Mouse (Mus musculus): ENCODE measurements around the gene Rfk. TPM values are rescaled to one million over a fixed set of nuclear protein-coding genes. Genes with fewer than 3 reads are reported as not detected.

The Rfk gene
- polyA plus RNA-seq, 1 experiment from 2014 or later = 96.4 TPM

DNA sequence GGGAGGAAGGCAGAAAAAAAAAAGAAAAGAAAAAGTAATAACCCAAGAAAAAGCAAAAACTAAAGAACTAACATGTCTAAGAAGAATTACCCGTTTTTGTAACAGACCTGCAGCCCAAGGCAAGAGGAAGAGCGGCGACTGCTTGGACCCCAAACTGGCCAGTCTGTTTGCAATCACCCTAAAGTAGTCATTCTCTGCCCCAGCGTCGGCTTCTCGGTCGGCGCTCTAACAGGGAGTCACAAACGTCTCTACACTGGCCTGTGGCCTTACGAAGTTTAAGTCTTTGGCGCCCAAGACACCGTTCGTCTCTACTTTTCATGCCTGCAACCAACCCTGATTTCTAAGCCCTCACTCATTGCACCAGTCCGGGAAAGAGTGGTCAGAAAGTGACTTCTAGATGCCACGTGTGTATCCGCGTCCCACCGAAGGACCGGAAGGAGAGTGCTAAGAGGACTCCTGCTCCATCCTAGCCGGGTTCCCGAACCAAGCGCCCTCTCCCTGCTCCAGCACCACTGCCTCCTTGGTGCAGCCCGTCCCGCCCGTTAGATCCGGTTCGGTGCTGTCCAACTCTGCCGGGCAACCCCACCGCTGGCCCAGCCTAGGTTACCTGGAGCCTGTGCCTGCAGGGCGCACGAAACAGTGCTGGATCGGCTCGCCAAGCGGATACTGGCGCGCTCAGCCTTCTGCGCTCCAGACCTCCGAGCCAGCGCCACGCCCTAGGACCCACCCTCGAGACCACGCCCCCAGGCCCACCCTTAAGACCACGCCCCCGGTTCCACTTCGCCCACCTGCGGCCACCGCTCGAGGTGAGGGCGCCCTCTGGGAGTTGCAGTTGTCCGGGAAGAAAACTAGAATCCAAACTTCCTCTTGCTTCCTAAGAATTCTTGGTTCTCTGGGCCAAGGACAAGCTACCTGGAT, 37.6 kb upstream of the Rfk start:
- WGBS = 1% methylated on average over 50 of the region's 50 CpGs
- DNase-seq (ENCODE audit: low spot score) = peak; percentile 78
- Histone ChIP-seq H3K9me3 (ENCODE audit: control insufficient read depth, low read length) (no peaks in the 10 kb centered on the region), H3K27ac (ENCODE audit: low read depth, low read length) (no peak overlapping the region), H3K9ac (ENCODE audit: low read length) (peak overlapping the region; percentile 37), H3K4me1 (replicated peaks; ENCODE audit: control insufficient read depth, insufficient read depth, low read length) (peaks cover 6% of the 10 kb centered on the region; the same call in 1 of the 2 replicates), H3K4me3 (ENCODE audit: low read depth, low read length) (peak overlapping the region; percentile 45), H3K27me3 (ENCODE audit: control insufficient read depth, insufficient read depth, low read length) (peaks cover 5% of the 10 kb centered on the region), H3K36me3 (ENCODE audit: control insufficient read depth, insufficient read depth, low read length) (no peaks in the 10 kb centered on the region), H3K4me2 (ENCODE audit: low read depth, low read length, severe bottlenecking) (peak overlapping the region; percentile 86)
- peak; percentile 91 for ATAC-seq (replicated peaks; ENCODE audit: low FRiP score)

DNA sequence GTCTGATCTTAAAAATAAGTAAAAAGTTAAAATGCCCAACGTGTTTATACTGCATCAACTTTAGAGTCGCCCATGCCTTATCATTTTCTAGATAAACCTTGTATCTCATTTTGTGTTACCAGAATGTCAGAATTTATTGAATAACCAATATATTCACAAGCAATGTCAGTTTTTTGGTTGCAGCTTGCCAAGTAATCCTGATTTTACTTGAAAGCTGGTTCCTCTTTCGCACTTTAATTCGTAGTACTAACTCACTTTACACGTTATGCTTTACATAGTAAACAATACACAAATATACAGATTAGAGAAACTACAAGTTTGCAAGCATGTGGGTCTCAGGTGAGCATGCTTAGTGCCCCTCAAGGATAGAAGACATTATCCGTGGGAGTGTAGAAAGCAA, 36.9 kb upstream of the Rfk start:
- 78% methylated on average over 6 of the region's 6 CpGs for WGBS

DNA sequence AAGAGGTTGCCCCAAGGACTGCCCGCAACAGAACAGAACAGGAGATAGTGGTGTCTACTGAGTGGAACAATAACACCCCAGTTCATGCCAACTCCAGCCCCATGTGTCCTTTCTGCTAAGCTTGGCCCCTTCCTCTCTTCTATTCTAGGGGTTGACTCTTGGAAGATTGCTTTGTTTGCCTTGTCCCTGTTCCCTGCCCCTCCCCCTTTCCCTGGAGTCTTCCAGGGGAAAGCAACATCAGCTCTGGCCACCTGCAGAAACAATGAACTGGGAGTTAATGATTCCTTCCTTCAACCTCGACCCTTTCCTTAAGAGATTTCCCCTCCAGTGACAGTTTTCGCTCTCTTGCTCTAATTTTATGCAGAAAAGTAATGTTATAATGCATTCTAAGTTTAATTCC, 36.5 kb upstream of the Rfk start:
- 52% methylated on average over 3 of the region's 3 CpGs for WGBS

More for the DNA sequence above, 36.9 kb upstream of the Rfk start:
- no peak for DNase-seq (ENCODE audit: low spot score)
- Histone ChIP-seq H3K4me1 (replicated peaks; ENCODE audit: control insufficient read depth, insufficient read depth, low read length) (peaks cover 6% of the 10 kb centered on the region; the same call in 1 of the 2 replicates), H3K9me3 (ENCODE audit: control insufficient read depth, low read length) (no peaks in the 10 kb centered on the region), H3K4me3 (ENCODE audit: low read depth, low read length) (no peak overlapping the region), H3K9ac (ENCODE audit: low read length) (no peak overlapping the region), H3K4me2 (ENCODE audit: low read depth, low read length, severe bottlenecking) (peak overlapping the region; percentile 86; the same call in 1 of the 2 replicates), H3K36me3 (ENCODE audit: control insufficient read depth, insufficient read depth, low read length) (no peaks in the 10 kb centered on the region), H3K27ac (ENCODE audit: low read depth, low read length) (no peak overlapping the region), H3K27me3 (ENCODE audit: control insufficient read depth, insufficient read depth, low read length) (peaks cover 5% of the 10 kb centered on the region)
- ATAC-seq (replicated peaks; ENCODE audit: low FRiP score) = no peak

DNA sequence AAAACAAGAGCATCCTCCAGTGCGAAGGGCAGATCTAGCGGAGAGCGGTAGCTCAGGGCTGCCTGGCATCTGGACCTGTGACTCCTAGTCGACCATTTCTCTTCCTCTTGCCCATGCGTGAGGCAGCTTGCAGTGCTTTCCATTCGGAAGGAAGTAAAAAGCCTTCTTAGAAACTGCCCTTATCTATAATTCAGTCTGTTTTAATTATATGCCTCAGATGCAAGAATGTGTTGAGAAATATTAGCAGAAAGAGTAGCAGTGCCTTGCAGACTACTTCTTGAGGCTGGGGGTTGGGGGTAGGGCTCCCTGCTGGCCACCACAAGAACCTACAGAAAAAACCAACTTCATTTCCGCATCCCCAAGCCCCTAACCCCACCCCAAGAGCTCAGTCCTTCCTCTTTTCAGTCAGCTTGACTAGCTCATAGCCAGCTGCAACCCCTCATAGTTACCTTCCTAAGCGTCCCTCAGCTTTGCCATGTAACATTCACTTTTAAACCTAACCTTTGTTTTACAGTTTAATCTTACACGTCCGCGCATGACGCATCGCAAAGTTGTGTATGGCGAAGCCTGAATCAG, 34.4 kb upstream of the Rfk start:
- WGBS = 79% methylated on average over 14 of the region's 14 CpGs
- no peak for ATAC-seq (replicated peaks; ENCODE audit: low FRiP score)
- Histone ChIP-seq H3K9ac (ENCODE audit: low read length) (no peak overlapping the region), H3K4me3 (ENCODE audit: low read depth, low read length) (no peak overlapping the region), H3K4me1 (replicated peaks; ENCODE audit: control insufficient read depth, insufficient read depth, low read length) (peaks cover 6% of the 10 kb centered on the region; the same call in 1 of the 2 replicates), H3K27me3 (ENCODE audit: control insufficient read depth, insufficient read depth, low read length) (peaks cover 5% of the 10 kb centered on the region), H3K27ac (ENCODE audit: low read depth, low read length) (no peak overlapping the region), H3K4me2 (ENCODE audit: low read depth, low read length, severe bottlenecking) (no peak overlapping the region), H3K9me3 (ENCODE audit: control insufficient read depth, low read length) (no peaks in the 10 kb centered on the region), H3K36me3 (ENCODE audit: control insufficient read depth, insufficient read depth, low read length) (no peaks in the 10 kb centered on the region)
- no peak for DNase-seq (ENCODE audit: low spot score)

More for the DNA sequence above, 36.5 kb upstream of the Rfk start:
- ATAC-seq (replicated peaks; ENCODE audit: low FRiP score) (no peak), DNase-seq (ENCODE audit: low spot score) (no peak)
- Histone ChIP-seq H3K36me3 (ENCODE audit: control insufficient read depth, insufficient read depth, low read length) (no peaks in the 10 kb centered on the region), H3K4me2 (ENCODE audit: low read depth, low read length, severe bottlenecking) (no peak overlapping the region), H3K27ac (ENCODE audit: low read depth, low read length) (no peak overlapping the region), H3K27me3 (ENCODE audit: control insufficient read depth, insufficient read depth, low read length) (peaks cover 5% of the 10 kb centered on the region), H3K9me3 (ENCODE audit: control insufficient read depth, low read length) (no peaks in the 10 kb centered on the region), H3K4me3 (ENCODE audit: low read depth, low read length) (no peak overlapping the region), H3K4me1 (replicated peaks; ENCODE audit: control insufficient read depth, insufficient read depth, low read length) (peaks cover 6% of the 10 kb centered on the region; the same call in 1 of the 2 replicates), H3K9ac (ENCODE audit: low read length) (no peak overlapping the region)

DNA sequence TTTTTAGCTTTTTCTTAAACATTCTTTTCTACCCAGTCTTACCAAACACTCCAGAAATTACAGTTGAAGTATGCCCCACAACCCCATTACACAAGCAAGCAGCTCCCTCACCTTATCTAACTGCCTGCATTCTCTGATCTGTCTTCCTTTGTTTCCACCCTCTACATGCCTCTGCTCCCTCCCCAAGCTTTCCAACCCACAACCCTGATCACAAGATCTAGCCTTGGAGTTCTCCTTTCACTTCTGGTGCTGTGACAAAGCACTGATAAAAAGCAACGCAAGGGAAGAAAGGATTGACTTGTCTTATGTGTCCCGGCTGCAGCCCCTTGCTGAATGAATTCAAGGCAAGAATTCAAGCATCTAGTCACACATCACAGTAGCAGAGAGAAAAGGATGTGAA, 32.7 kb upstream of the Rfk start:
- H3K9me3 ChIP-seq (ENCODE audit: control insufficient read depth, low read length) = no peaks in the 10 kb centered on the region
- peaks cover 5% of the 10 kb centered on the region; the same call in 1 of the 2 replicates for H3K4me1 ChIP-seq (replicated peaks; ENCODE audit: control insufficient read depth, insufficient read depth, low read length)
- H3K27ac ChIP-seq (ENCODE audit: low read depth, low read length) = no peak overlapping the region
- no peak overlapping the region for H3K4me2 ChIP-seq (ENCODE audit: low read depth, low read length, severe bottlenecking)
- no peak overlapping the region for H3K9ac ChIP-seq (ENCODE audit: low read length)
- WGBS = 81% methylated on average over 2 of the region's 2 CpGs
- peaks cover 1% of the 10 kb centered on the region; the same call in 1 of the 2 replicates for H3K27me3 ChIP-seq (ENCODE audit: control insufficient read depth, insufficient read depth, low read length)
- H3K4me3 ChIP-seq (ENCODE audit: low read depth, low read length) = no peak overlapping the region
- DNase-seq (ENCODE audit: low spot score) = no peak
- H3K36me3 ChIP-seq (ENCODE audit: control insufficient read depth, insufficient read depth, low read length) = no peaks in the 10 kb centered on the region
- ATAC-seq (replicated peaks; ENCODE audit: low FRiP score) = no peak

DNA sequence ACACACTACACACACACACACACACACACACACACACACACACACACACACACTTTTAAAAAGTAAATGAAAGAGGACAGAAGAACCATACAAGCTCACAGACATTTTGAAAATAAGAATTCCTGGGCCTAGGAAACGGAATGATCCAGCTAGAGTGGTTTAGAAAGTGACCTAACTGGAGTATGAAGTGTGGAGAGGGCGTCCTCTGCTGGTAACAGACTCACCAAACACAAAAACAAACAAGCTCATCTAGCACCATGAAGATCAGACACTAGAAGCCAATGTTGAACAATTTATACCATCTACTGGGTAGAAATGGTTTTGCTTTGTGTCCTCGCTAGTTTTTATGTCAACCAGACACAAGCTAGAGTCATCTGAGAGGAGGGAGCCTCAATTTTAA, 29.1 kb upstream of the Rfk start:
- DNase-seq (ENCODE audit: low spot score) (no peak), ATAC-seq (replicated peaks; ENCODE audit: low FRiP score) (no peak)
- no peak overlapping the region for H3K4me3 ChIP-seq (ENCODE audit: low read depth, low read length)
- no peaks in the 10 kb centered on the region for H3K9me3 ChIP-seq (ENCODE audit: control insufficient read depth, low read length)
- H3K9ac ChIP-seq (ENCODE audit: low read length) = no peak overlapping the region
- no peaks in the 10 kb centered on the region for H3K27me3 ChIP-seq (ENCODE audit: control insufficient read depth, insufficient read depth, low read length)
- no peak overlapping the region for H3K4me2 ChIP-seq (ENCODE audit: low read depth, low read length, severe bottlenecking)
- 45% methylated on average over 3 of the region's 3 CpGs for WGBS
- H3K36me3 ChIP-seq (ENCODE audit: control insufficient read depth, insufficient read depth, low read length) = no peaks in the 10 kb centered on the region
- no peak overlapping the region for H3K27ac ChIP-seq (ENCODE audit: low read depth, low read length)
- no peaks in the 10 kb centered on the region for H3K4me1 ChIP-seq (replicated peaks; ENCODE audit: control insufficient read depth, insufficient read depth, low read length)

DNA sequence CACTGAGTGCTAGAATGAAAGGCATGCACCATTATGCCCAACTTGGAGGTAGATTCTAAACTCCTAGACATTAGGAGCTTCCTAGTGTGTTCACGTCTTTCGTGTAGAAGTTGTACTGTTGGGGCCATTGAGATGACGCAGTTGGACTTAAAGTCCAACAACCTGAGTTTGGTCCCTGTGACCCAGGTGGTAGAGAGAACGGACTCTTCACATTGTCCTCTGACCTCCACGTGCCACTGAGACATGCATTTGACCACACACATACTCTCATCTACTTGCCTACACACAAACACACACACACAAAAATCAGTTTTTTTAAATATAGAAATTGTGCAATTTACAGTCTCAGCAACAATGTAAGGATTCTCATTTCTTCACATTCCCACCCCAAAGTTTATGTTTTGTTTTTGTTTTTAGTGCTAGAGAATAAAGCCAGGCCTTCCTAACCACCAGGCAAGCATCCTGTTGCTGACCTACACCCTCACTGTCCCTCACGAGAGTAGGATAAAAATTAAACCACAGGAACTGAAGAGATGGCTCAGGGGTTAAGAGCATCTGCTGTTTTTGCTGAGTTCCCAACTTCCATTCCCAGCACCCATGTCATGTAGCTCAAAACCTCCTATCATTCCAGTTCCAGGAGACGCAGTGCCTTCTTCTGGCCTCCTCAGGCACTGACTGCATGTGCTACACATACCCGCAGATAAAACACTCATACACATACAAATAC, 27.3 kb upstream of the Rfk start:
- H3K9ac ChIP-seq (ENCODE audit: low read length) = no peak overlapping the region
- H3K36me3 ChIP-seq (ENCODE audit: control insufficient read depth, insufficient read depth, low read length) = no peaks in the 10 kb centered on the region
- no peak for ATAC-seq (replicated peaks; ENCODE audit: low FRiP score)
- no peak overlapping the region for H3K4me2 ChIP-seq (ENCODE audit: low read depth, low read length, severe bottlenecking)
- H3K27ac ChIP-seq (ENCODE audit: low read depth, low read length) = no peak overlapping the region
- no peaks in the 10 kb centered on the region for H3K4me1 ChIP-seq (replicated peaks; ENCODE audit: control insufficient read depth, insufficient read depth, low read length)
- DNase-seq (ENCODE audit: low spot score) = no peak
- H3K27me3 ChIP-seq (ENCODE audit: control insufficient read depth, insufficient read depth, low read length) = no peaks in the 10 kb centered on the region
- WGBS = 92% methylated on average over 8 of the region's 8 CpGs
- no peaks in the 10 kb centered on the region for H3K9me3 ChIP-seq (ENCODE audit: control insufficient read depth, low read length)
- H3K4me3 ChIP-seq (ENCODE audit: low read depth, low read length) = no peak overlapping the region

DNA sequence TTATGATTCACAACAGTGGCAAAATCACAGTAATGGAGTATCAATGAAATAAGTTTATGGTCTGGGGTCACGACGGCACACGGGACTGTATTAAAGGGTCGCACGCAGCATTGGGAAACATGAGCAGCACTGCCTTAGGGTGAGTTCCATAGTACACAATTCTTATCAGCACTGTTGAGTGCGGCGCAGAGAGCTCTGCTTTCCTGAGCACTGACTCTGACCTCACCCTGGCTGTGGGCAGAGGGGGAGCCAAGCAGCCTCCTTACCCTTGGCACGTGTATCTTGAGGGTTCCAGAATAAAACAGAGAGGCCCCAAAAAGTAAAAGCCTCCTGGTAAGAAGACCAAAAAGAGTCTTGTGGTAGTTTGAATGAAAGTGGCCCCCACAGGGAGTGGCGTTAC, 25.3 kb upstream of the Rfk start:
- ATAC-seq (replicated peaks; ENCODE audit: low FRiP score) (no peak), DNase-seq (ENCODE audit: low spot score) (no peak)
- no peak overlapping the region for H3K27ac ChIP-seq (ENCODE audit: low read depth, low read length)
- H3K36me3 ChIP-seq (ENCODE audit: control insufficient read depth, insufficient read depth, low read length) = no peaks in the 10 kb centered on the region
- WGBS = 94% methylated on average over 9 of the region's 9 CpGs
- no peak overlapping the region for H3K9ac ChIP-seq (ENCODE audit: low read length)
- H3K4me2 ChIP-seq (ENCODE audit: low read depth, low read length, severe bottlenecking) = no peak overlapping the region
- H3K9me3 ChIP-seq (ENCODE audit: control insufficient read depth, low read length) = no peaks in the 10 kb centered on the region
- H3K4me1 ChIP-seq (replicated peaks; ENCODE audit: control insufficient read depth, insufficient read depth, low read length) = no peaks in the 10 kb centered on the region
- no peak overlapping the region for H3K4me3 ChIP-seq (ENCODE audit: low read depth, low read length)
- no peaks in the 10 kb centered on the region for H3K27me3 ChIP-seq (ENCODE audit: control insufficient read depth, insufficient read depth, low read length)

Measured in forebrain, embryonic 11.5 days (tissue).